ENCODE assay signal across 23 mouse cellular contexts in the genomic region with DNA sequence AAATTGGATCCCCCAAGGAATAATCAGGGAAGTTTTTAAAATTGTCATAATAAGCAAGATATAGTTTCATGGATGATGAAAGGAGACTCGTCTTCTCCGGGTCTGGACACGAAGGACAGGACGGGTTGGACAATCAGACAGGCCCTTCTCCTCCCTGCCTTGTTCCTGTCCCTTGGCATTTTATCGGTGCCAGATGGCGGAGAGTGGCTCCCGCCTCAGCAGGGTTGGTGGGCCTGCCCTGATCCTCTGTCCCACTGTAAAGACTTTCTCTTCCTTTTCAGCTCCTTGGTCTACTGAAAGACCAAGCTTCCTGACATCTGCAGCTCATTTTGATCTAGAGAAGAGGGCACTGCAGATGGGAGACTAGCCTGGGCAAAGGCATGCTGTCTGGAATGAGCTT. TPM values are rescaled to one million over a fixed set of nuclear protein-coding genes. Genes with fewer than 3 reads are reported as not detected.
DNase-seq lines count a peak whose midpoint lies in the region; ATAC-seq lines count a peak whose summit lies in the region.
"Had no signal": no experiment of that assay in that cellular context is flagged by ENCODE, and none has a peak within 500 bp of the region (broad histone marks: within the 10 kb centered on the region; RNA-seq: fewer than 3 reads in every experiment).

No protein-coding gene starts in this region.

- H3K27ac ChIP-seq in embryonic facial prominence, embryonic 11.5 days (replicated peaks; ENCODE audit: low read depth, low read length) = no peak overlapping the region
- H3K27ac ChIP-seq in limb, embryonic 15.5 days = peak overlapping the region; percentile 69; the same call in 1 of the 2 replicates
- H3K27ac ChIP-seq: forebrain, embryonic 13.5 days; liver, embryonic 12.5 days; lung, embryonic 15.5 days; macrophage; neural tube, embryonic 12.5 days had no signal

- no peaks in the 10 kb centered on the region for H3K27me3 ChIP-seq in embryonic facial prominence, embryonic 11.5 days (ENCODE audit: control insufficient read depth, insufficient read depth, low read length)
- no peaks in the 10 kb centered on the region for H3K27me3 ChIP-seq in limb, embryonic 15.5 days
- H3K27me3 ChIP-seq: liver, embryonic 12.5 days; lung, embryonic 15.5 days had no signal

- H3K4me1 ChIP-seq in embryonic facial prominence, embryonic 11.5 days (ENCODE audit: control insufficient read depth, insufficient read depth, low read length) = peaks cover 3% of the 10 kb centered on the region; the same call in 1 of the 2 replicates
- peaks cover 30% of the 10 kb centered on the region for H3K4me1 ChIP-seq in limb, embryonic 15.5 days
- H3K4me1 ChIP-seq: liver, embryonic 12.5 days had no signal

- H3K9me3 ChIP-seq in embryonic facial prominence, embryonic 11.5 days (replicated peaks; ENCODE audit: control insufficient read depth, low read length) = no peaks in the 10 kb centered on the region
- no peaks in the 10 kb centered on the region for H3K9me3 ChIP-seq in limb, embryonic 15.5 days
- H3K9me3 ChIP-seq: forebrain, embryonic 13.5 days; liver, embryonic 12.5 days; lung, embryonic 15.5 days; neural tube, embryonic 12.5 days had no signal

- no peak overlapping the region for H3K9ac ChIP-seq in embryonic facial prominence, embryonic 11.5 days (replicated peaks; ENCODE audit: low read length)
- H3K9ac ChIP-seq in limb, embryonic 15.5 days = no peak overlapping the region
- H3K9ac ChIP-seq: forebrain, embryonic 13.5 days; liver, embryonic 12.5 days; lung, embryonic 15.5 days; neural tube, embryonic 12.5 days had no signal

- peak; percentile 67 for ATAC-seq in cerebellum, adult (ENCODE audit: insufficient number of reproducible peaks, low FRiP score, low TSS enrichment)
- no peak for ATAC-seq in embryonic facial prominence, embryonic 11.5 days (replicated peaks; ENCODE audit: insufficient number of reproducible peaks, low FRiP score, low TSS enrichment, low read depth)
- no peak for ATAC-seq in limb, embryonic 15.5 days (ENCODE audit: insufficient number of reproducible peaks, low FRiP score, low TSS enrichment, low read depth)
- ATAC-seq: activated CD4-positive, CD25-positive, alpha-beta regulatory T cell, adult 4 months; forebrain, embryonic 13.5 days; liver, embryonic 12.5 days had no signal

- WGBS in embryonic facial prominence, embryonic 11.5 days = 44% methylated on average over 7 of the region's 7 CpGs
- 49% methylated on average over 7 of the region's 7 CpGs for WGBS in limb, embryonic 15.5 days

- DNase-seq in cerebellum, postnatal 4 days (ENCODE audit: low spot score in 2 of 2) = no peak
- DNase-seq in cerebellum, adult 9-10 months = peak; percentile 54
- peak; percentile 51 for DNase-seq in embryonic facial prominence, embryonic 11.5 days (ENCODE audit: low spot score)
- DNase-seq in heart, adult 9 months (ENCODE audit: low spot score in 2 of 2) = no peak
- no peak for DNase-seq in lung, postnatal 25 days (ENCODE audit: low spot score)
- DNase-seq in kidney, postnatal 10 days = no peak
- DNase-seq: adrenal gland, postnatal 10 days; gastrocnemius, postnatal 14 days; heart, adult 18-20 months; kidney, adult 11 months; left cerebral cortex, postnatal 4 days; right cerebral cortex, adult 18-20 months; thymus, postnatal 25 days had no signal

- H3K4me3 ChIP-seq in embryonic facial prominence, embryonic 11.5 days (ENCODE audit: low read depth, low read length) = no peak overlapping the region
- H3K4me3 ChIP-seq in limb, embryonic 15.5 days = no peak overlapping the region
- H3K4me3 ChIP-seq: forebrain, embryonic 13.5 days; liver, embryonic 12.5 days; lung, embryonic 15.5 days; neural tube, embryonic 12.5 days had no signal

- H3K4me2 ChIP-seq in embryonic facial prominence, embryonic 11.5 days (ENCODE audit: low read depth, low read length) = no peak overlapping the region
- H3K4me2 ChIP-seq in limb, embryonic 15.5 days = no peak overlapping the region
- H3K4me2 ChIP-seq: forebrain, embryonic 13.5 days; liver, embryonic 12.5 days; lung, embryonic 15.5 days; midbrain, embryonic 11.5 days; neural tube, embryonic 12.5 days had no signal

- no peaks in the 10 kb centered on the region for H3K36me3 ChIP-seq in embryonic facial prominence, embryonic 11.5 days (replicated peaks; ENCODE audit: control insufficient read depth, insufficient read depth, low read depth, low read length)
- H3K36me3 ChIP-seq in limb, embryonic 15.5 days = no peaks in the 10 kb centered on the region
- H3K36me3 ChIP-seq: G1E; liver, embryonic 12.5 days; lung, embryonic 15.5 days; neural tube, embryonic 12.5 days had no signal

RNA-seq across cellular contexts. Expression of gene Slit3, which starts 34.3 kb away (rescaled TPM):
- polyA plus RNA-seq in embryonic facial prominence, embryonic 11.5 days (2014; fragmentation: Nextera tagmentation; extraction: Ambion mirVana) = 10.5 and 12.6 TPM in 2 replicates
- 18.2 and 20.8 TPM in 2 replicates for polyA plus RNA-seq in limb, embryonic 15.5 days (2015; fragmentation: Nextera tagmentation; extraction: Ambion mirVana)
- polyA plus RNA-seq: activated CD4-positive, CD25-positive, alpha-beta regulatory T cell, adult 4 months; G1E; macrophage had no signal

Comparison
In these comparisons a context has a peak if more than half of its experiments do, and no peak if none do; other contexts are left out.
1. DNase-seq: peak in cerebellum, adult 9-10 months (single experiment) and embryonic facial prominence, embryonic 11.5 days (single experiment); none in cerebellum, postnatal 4 days (0 of 2), heart, adult 9 months (0 of 2), lung, postnatal 25 days (single experiment) and kidney, postnatal 10 days (single experiment).